Mouse (Mus musculus) stomach, embryonic 15.5 days (tissue): Measurements from ENCODE around the gene Atxn7l1. TPM values are rescaled to one million over a fixed set of nuclear protein-coding genes. Genes with fewer than 3 reads are reported as not detected.

Source experiments
- ATAC-seq: fragments of 200-750 bp; cut with Nextera tagmentation; 2 replicates; pipeline ENCODE4 v1.8.0; 2017; ENCODE audit warnings: low read depth, moderate number of reproducible peaks, moderate TSS enrichment; ENCODE audit not compliant: insufficient read depth, low FRiP score
- H3K27ac ChIP-seq: fragments of 300-500 bp; sonication (generic); 2 replicates; pipeline ENCODE4 v1.5.1; 2015; ENCODE audit warnings: mild to moderate bottlenecking, inconsistent platforms
- H3K27me3 ChIP-seq: fragments of 300-500 bp; sonication (generic); replicated peaks from 2 replicates; pipeline ENCODE4 v1.6.1; 2015; ENCODE audit warnings: inconsistent platforms
- H3K36me3 ChIP-seq: fragments of 300-500 bp; sonication (generic); 2 replicates; pipeline ENCODE4 v1.6.1; 2015; ENCODE audit warnings: inconsistent platforms
- H3K4me1 ChIP-seq: fragments of 300-500 bp; sonication (generic); 2 replicates; pipeline ENCODE4 v1.6.1; 2015; ENCODE audit warnings: inconsistent platforms
- H3K4me2 ChIP-seq: fragments of 300-500 bp; sonication (generic); 2 replicates; pipeline ENCODE4 v1.6.1; 2015; ENCODE audit warnings: mild to moderate bottlenecking, inconsistent platforms
- H3K4me3 ChIP-seq: fragments of 300-500 bp; sonication (generic); replicated peaks from 2 replicates; pipeline ENCODE4 v1.5.1; 2015; ENCODE audit warnings: inconsistent platforms
- H3K9ac ChIP-seq: fragments of 300-500 bp; sonication (generic); 2 replicates; pipeline ENCODE4 v1.6.1; 2015; ENCODE audit warnings: inconsistent platforms
- H3K9me3 ChIP-seq: fragments of 300-500 bp; sonication (generic); 2 replicates; pipeline ENCODE4 v1.6.1; 2016; ENCODE audit warnings: inconsistent platforms
- WGBS: fragments of 180-500 bp; shearing (Covaris S2); methylation state at CpG from one replicate; pipeline ENCODE4 v1.1.7; 2015; 5-methylcytosine and 5-hydroxymethylcytosine counted together
- polyA plus RNA-seq: library from polyadenylated mRNA; unstranded; fragments of >200 nt; fragmentation: Nextera tagmentation; extraction: Ambion mirVana; gene quantifications from 2 replicates; pipeline ENCODE4 v1.2.1, GENCODE M21; 2015

Atxn7l1 gene
- 13.1 and 14.3 TPM in 2 replicates for polyA plus RNA-seq

DNA sequence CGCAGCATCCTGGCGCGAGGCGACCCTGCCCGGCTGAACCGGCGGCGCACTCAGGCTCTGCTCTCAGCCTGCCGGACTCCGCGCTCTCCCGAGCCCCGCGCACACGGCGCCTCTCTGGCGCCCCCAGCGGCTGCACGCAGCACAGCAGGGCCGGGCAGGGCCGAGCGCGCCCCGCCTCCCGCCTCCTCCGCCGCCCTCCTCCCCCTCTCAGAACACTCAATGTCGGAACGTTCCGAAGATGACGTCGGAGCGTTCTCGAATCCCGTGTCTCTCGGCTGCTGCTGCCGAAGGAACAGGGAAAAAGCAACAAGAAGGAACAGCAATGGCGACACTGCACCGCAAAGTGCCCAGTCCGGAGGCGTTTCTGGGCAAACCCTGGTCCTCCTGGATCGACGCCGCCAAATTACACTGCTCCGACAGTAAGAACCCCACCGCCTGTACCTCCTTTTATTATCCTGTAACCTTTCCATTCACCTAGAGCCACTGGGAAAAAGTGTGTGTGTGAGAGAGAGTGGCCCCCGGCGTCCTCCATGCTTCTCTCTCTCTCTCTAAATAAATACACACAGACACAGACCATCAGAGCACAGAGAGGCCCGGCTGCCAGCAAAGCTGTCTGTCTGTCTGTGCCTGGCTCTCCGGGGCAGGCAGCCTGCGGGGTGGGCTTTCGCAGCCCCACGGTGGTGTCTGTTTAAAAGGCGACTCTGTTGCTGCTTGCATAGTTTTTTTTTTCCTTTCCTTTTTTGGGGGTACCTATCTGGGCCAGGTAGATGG, at the start of gene Atxn7l1:
Gene Atxn7l1, plus strand, starts transcription at position 197 of the 771 bp plus-strand sequence.
- H3K9ac ChIP-seq = peak within 1 kb of the TSS; percentile 84
- no peaks in the 10 kb centered on the region for H3K27me3 ChIP-seq
- H3K4me3 ChIP-seq = peak within 1 kb of the TSS; percentile 71
- ATAC-seq = peak; percentile 97
- H3K4me2 ChIP-seq = peak within 1 kb of the TSS; percentile 92
- H3K36me3 ChIP-seq = no peaks in the 10 kb centered on the region
- H3K27ac ChIP-seq = peak within 1 kb of the TSS; percentile 67
- no peaks in the 10 kb centered on the region for H3K9me3 ChIP-seq
- WGBS = under 1% methylated on average over 45 of the region's 54 CpGs
- H3K4me1 ChIP-seq = peaks cover 4% of the 10 kb centered on the region; the same call in 1 of the 2 replicates

DNA sequence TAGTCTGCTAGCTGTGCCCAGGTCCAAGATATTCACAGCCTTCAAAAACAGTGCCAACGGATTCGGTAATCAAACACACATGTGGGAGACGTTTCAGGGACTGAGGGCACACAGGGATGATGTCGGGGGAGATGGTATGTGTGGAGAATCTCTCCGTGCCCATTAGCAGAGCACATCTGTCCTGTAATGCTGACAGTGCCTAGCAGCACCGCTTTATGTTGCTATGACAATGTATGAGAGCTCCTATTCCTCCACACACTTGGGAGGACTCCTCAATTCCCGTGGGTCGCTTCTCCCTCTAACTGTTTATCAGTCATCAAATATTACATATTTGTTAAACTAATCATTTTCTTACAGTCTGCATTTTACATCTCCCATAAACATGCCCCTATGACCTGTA, 45.9 kb upstream of the Atxn7l1 start:
- Histone ChIP-seq H3K36me3 (no peaks in the 10 kb centered on the region), H3K4me3 (no peak overlapping the region), H3K4me2 (no peak overlapping the region), H3K9me3 (no peaks in the 10 kb centered on the region), H3K27me3 (no peaks in the 10 kb centered on the region), H3K9ac (no peak overlapping the region), H3K27ac (peak overlapping the region; percentile 57), H3K4me1 (peaks cover 10% of the 10 kb centered on the region)
- ATAC-seq = no peak
- 50% methylated on average over 8 of the region's 8 CpGs for WGBS

DNA sequence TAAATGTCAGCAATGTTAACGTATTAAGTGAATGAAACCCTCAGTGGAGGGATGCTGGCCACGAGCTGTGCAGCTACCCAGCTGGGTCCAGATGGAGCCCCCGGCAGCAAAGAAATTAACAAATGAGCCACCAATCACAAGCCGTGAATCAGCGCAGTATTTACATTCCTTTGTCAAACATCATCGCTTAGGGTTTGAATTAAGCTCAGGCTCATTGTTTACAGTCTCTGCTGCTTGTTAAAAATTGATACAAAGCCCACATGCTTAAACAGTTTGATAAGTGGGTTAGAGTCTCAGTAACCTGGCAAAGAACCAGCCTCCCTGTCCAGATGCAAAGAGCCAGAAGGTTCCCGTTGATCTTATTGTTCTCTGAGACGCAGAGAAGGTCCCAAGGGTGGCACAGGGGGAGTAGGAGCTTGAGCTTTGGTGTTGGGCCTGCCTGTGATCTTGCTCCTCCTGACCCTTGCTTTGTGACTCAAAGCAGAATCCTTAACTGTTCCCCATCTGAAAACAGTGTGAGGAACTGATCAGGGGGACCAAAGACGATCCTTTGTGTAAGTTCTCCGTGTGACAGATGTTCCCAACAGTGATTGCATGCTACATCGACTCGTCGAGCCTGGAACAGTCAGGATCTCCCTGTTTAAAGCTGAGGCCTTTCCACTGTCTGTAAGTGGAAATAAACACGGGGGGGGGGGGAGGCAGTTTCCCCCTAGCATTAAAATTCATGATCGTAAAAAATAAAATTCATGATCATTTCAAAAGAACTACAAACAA, 45.0 kb upstream of the Atxn7l1 start:
- no peaks in the 10 kb centered on the region for H3K9me3 ChIP-seq
- H3K36me3 ChIP-seq = no peaks in the 10 kb centered on the region
- 15% methylated on average over 15 of the region's 15 CpGs for WGBS
- H3K4me3 ChIP-seq = no peak overlapping the region
- ATAC-seq = peak; percentile 83
- H3K9ac ChIP-seq = no peak overlapping the region
- H3K27me3 ChIP-seq = no peaks in the 10 kb centered on the region
- peak overlapping the region; percentile 57 for H3K27ac ChIP-seq
- H3K4me1 ChIP-seq = peaks cover 10% of the 10 kb centered on the region
- H3K4me2 ChIP-seq = no peak overlapping the region

GRCm38 (mm10) chr12:33105724-33106123, 41.8 kb upstream of the Atxn7l1 start:
- Histone ChIP-seq H3K27me3 (no peaks in the 10 kb centered on the region), H3K4me2 (no peak overlapping the region), H3K4me3 (no peak overlapping the region), H3K27ac (no peak overlapping the region), H3K4me1 (peaks cover 10% of the 10 kb centered on the region), H3K9me3 (no peaks in the 10 kb centered on the region), H3K9ac (no peak overlapping the region), H3K36me3 (no peaks in the 10 kb centered on the region)
- 61% methylated on average over 4 of the region's 4 CpGs for WGBS
- no peak for ATAC-seq

GRCm38 (mm10) chr12:33106438-33107167, 40.9 kb upstream of the Atxn7l1 start:
- WGBS = 77% methylated on average over 10 of the region's 10 CpGs
- Histone ChIP-seq H3K27me3 (no peaks in the 10 kb centered on the region), H3K36me3 (no peaks in the 10 kb centered on the region), H3K4me3 (no peak overlapping the region), H3K27ac (no peak overlapping the region), H3K4me2 (no peak overlapping the region), H3K9me3 (no peaks in the 10 kb centered on the region), H3K4me1 (peaks cover 15% of the 10 kb centered on the region), H3K9ac (no peak overlapping the region)
- ATAC-seq = no peak

GRCm38 (mm10) chr12:33109531-33109930, 38.0 kb upstream of the Atxn7l1 start:
- Histone ChIP-seq H3K27me3 (no peaks in the 10 kb centered on the region), H3K9ac (no peak overlapping the region), H3K4me3 (no peak overlapping the region), H3K4me1 (peaks cover 8% of the 10 kb centered on the region), H3K36me3 (no peaks in the 10 kb centered on the region), H3K9me3 (no peaks in the 10 kb centered on the region), H3K4me2 (no peak overlapping the region), H3K27ac (no peak overlapping the region)
- ATAC-seq = peak; percentile 48; the same call in 1 of the 2 replicates

- 19% methylated on average over 14 of the region's 14 CpGs for WGBS
- Histone ChIP-seq H3K4me2 (no peak overlapping the region), H3K4me3 (no peak overlapping the region), H3K9me3 (no peaks in the 10 kb centered on the region), H3K27ac (peak overlapping the region; percentile 83), H3K4me1 (peaks cover 8% of the 10 kb centered on the region), H3K9ac (no peak overlapping the region), H3K36me3 (no peaks in the 10 kb centered on the region), H3K27me3 (no peaks in the 10 kb centered on the region)
- ATAC-seq = peak; percentile 68; the same call in 1 of the 2 replicates
Observed at GRCm38 (mm10) chr12:33110894-33111471, 36.5 kb upstream of the Atxn7l1 start.

DNA sequence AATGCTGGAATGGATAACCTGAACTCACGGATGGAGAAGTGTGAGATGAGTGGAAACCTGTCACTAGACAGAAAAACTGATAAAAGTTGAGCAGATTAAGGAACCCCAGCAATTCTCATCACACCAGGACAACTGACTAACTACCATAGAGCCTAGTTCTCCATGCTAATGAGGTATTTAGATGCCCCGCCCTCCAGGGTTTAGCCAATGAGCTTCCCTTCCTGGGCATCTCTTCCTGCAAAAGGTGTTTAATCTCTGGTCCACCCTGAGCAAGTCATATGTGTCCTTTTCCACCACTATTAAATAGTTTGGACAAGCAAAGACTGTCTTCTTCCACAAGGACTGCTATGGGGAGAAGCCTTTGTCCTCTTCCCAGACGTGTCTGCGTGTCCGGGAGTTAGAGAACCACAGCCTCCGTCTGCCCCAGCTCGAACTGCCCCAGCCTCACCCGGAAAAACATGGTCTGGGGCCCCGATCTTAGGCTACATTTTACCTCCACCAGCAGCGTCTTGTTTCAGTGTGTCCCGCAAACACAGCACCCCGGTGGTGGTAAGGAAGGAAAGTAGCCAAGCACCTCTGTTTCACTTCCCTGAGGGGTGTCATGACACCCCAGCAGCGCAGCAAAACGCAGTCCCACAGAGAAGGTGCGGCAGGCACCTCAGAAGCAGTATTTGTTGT, 28.7 kb upstream of the Atxn7l1 start:
- 34% methylated on average over 15 of the region's 15 CpGs for WGBS
- no peak overlapping the region for H3K9ac ChIP-seq
- H3K36me3 ChIP-seq = no peaks in the 10 kb centered on the region
- H3K27me3 ChIP-seq = no peaks in the 10 kb centered on the region
- H3K27ac ChIP-seq = no peak overlapping the region
- peak overlapping the region; percentile 26 for H3K4me2 ChIP-seq
- H3K4me3 ChIP-seq = no peak overlapping the region
- no peaks in the 10 kb centered on the region for H3K9me3 ChIP-seq
- no peak for ATAC-seq
- no peaks in the 10 kb centered on the region for H3K4me1 ChIP-seq

DNA sequence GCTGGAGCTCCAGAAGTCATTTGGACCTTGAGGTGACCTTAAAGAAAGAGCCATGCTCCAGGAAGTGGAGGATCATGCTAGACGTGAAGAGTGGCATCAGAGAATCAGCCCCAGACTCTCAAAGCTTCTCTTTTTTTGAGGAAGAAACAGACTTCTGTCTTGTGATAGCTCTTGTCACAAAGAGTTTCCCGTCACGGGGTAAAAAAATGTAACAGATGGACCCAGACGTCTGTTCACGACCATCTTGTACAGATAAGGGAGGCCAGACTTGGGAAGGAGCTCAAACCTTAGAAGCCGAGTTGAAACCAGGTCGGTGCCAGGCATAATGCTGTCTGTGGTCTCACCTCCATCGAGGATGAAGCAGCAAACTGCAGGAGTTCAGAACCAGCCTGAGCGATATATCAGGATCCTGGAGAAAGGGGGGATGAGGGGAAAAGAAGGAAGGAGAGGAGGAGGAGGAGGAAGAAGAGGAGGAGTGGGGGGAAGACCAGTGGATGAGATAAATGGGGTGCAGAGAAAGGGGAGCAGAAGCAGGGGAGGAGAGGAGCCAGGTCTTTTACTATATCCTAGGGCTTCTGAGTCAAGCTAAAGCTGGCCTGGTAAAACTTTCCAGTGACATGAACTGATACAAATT, 21.8 kb upstream of the Atxn7l1 start:
- Histone ChIP-seq H3K27me3 (no peaks in the 10 kb centered on the region), H3K4me3 (no peak overlapping the region), H3K27ac (no peak overlapping the region), H3K36me3 (no peaks in the 10 kb centered on the region), H3K4me1 (no peaks in the 10 kb centered on the region), H3K4me2 (no peak overlapping the region), H3K9ac (no peak overlapping the region), H3K9me3 (no peaks in the 10 kb centered on the region)
- WGBS = 68% methylated on average over 9 of the region's 9 CpGs
- ATAC-seq = no peak

GRCm38 (mm10) chr12:33126243-33126642, 21.2 kb upstream of the Atxn7l1 start:
- H3K4me1 ChIP-seq = no peaks in the 10 kb centered on the region
- no peak for ATAC-seq
- no peak overlapping the region for H3K27ac ChIP-seq
- H3K36me3 ChIP-seq = no peaks in the 10 kb centered on the region
- no peak overlapping the region for H3K4me2 ChIP-seq
- H3K27me3 ChIP-seq = no peaks in the 10 kb centered on the region
- no peaks in the 10 kb centered on the region for H3K9me3 ChIP-seq
- no peak overlapping the region for H3K9ac ChIP-seq
- H3K4me3 ChIP-seq = no peak overlapping the region

DNA sequence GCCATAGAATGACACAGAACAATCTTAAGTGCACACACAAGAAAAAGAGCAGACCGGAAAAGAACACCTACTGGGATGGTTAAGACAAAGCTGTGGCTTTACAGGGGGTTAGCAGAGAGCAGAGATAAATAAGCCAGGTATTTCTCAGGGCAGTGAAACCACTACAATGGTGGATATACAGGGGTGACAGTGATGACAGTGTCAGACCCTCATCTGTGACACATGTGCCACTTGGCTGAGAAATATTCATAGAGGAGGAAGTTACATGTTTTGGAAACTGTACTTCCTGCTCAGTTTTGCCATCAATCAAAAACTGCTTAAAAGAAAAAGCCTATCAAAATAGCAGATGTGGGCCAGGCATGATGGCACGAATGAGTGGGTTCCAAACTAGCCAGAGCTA, 19.4 kb upstream of the Atxn7l1 start:
- no peaks in the 10 kb centered on the region for H3K27me3 ChIP-seq
- H3K4me2 ChIP-seq = no peak overlapping the region
- WGBS = 82% methylated on average over 2 of the region's 2 CpGs
- H3K9me3 ChIP-seq = no peaks in the 10 kb centered on the region
- H3K4me1 ChIP-seq = no peaks in the 10 kb centered on the region
- ATAC-seq = no peak
- no peaks in the 10 kb centered on the region for H3K36me3 ChIP-seq
- no peak overlapping the region for H3K9ac ChIP-seq
- no peak overlapping the region for H3K4me3 ChIP-seq
- H3K27ac ChIP-seq = no peak overlapping the region
